Mouse (Mus musculus): ENCODE measurements around the gene Larp6. TPM values are rescaled to one million over a fixed set of nuclear protein-coding genes. Genes with fewer than 3 reads are reported as not detected.
A peak's percentile ranks its signal among the peaks of the same experiment; 100 is the strongest.

The Larp6 gene
- polyA plus RNA-seq, 1 experiment: 14.2 TPM

DNA sequence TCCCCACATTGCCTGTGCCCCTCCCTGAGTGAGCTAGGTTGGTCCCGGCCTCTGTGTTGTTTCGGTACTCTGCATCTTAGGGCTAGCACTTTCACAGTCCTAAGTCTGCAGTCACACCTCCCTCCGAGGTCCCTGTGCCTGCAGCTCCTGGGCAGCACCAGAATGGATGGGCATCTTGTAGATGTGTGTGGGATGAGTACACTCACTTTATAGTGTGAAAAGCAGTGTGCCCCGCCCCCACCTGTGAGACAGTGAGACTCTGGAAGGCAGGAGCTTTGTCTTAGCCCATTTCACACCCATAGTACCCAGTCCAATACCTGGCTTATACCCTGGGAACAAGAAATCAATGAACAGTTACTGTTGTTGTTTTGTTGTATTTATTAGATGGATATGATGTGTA lies 2.5 kb downstream of the Larp6 start:
- DNase-seq (ENCODE audit: low read depth): no peak
- TF ChIP-seq POLR2A (IDR thresholded peaks at IDR 0.05; ENCODE audit: borderline replicate concordance, extremely low read depth, insufficient read depth, insufficient read length, poor library complexity, severe bottlenecking) (no peak), CTCF (IDR thresholded peaks at IDR 0.05; ENCODE audit: borderline replicate concordance, extremely low read depth, insufficient read depth, insufficient read length) (no peak)

DNA sequence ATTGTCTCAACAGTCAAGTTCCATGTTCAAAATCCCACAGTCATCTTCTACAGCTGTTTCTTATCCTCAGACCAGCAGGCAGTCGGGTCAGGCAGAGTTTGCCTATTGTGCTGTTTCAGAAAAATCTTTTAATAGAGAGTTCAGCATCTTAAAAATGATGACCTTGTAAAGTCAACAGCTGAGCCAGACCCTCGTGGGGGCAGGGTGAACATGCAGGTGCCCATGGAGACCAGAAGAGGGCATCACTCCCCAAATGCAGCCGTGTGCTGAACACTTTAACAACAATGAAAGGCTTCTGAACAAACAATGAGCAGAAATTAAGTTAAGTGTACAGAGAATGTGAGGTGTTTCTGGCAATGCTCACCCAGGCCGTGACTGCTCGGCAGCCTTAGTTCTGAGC lies 3.0 kb downstream of the Larp6 start:
- TF ChIP-seq POLR2A (IDR thresholded peaks at IDR 0.05; ENCODE audit: borderline replicate concordance, extremely low read depth, insufficient read depth, insufficient read length, poor library complexity, severe bottlenecking): no peak
- TF ChIP-seq CTCF (IDR thresholded peaks at IDR 0.05; ENCODE audit: borderline replicate concordance, extremely low read depth, insufficient read depth, insufficient read length): peak; percentile 31; the same call in 1 of the 2 replicates

GRCm38 (mm10) chr9:60718284-60718683 lies 5.5 kb downstream of the Larp6 start:
- DNase-seq (ENCODE audit: low read depth): peak; percentile 60
- no peak for TF ChIP-seq POLR2A (IDR thresholded peaks at IDR 0.05; ENCODE audit: borderline replicate concordance, extremely low read depth, insufficient read depth, insufficient read length, poor library complexity, severe bottlenecking)
- peak; percentile 63; the same call in 1 of the 2 replicates for TF ChIP-seq CTCF (IDR thresholded peaks at IDR 0.05; ENCODE audit: borderline replicate concordance, extremely low read depth, insufficient read depth, insufficient read length)

More for the DNA sequence above, 3.0 kb downstream of the Larp6 start:
- DNase-seq (ENCODE audit: low read depth): peak; percentile 32

DNA sequence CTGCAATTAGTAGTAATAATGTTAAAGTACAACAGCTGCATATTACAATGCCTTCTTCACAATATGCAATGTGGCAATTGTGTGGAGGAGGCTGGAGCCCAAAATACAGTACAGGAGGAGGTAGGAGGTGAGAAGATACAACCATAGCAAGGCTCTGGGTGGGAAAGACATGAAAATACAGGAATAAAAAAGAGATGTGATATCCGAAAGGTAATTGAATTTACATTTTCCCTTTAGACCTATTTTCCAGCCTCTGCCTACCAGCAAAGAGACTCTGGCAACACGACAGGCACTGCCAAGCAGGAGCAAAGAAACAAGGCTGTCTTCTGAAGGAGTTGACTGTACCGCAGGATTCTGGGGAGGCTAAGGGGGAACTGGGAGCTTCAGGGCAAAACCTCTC lies 6.9 kb downstream of the Larp6 start:
- no peak for DNase-seq (ENCODE audit: low read depth)
- TF ChIP-seq CTCF (IDR thresholded peaks at IDR 0.05; ENCODE audit: borderline replicate concordance, extremely low read depth, insufficient read depth, insufficient read length) (no peak), POLR2A (IDR thresholded peaks at IDR 0.05; ENCODE audit: borderline replicate concordance, extremely low read depth, insufficient read depth, insufficient read length, poor library complexity, severe bottlenecking) (no peak)

DNA sequence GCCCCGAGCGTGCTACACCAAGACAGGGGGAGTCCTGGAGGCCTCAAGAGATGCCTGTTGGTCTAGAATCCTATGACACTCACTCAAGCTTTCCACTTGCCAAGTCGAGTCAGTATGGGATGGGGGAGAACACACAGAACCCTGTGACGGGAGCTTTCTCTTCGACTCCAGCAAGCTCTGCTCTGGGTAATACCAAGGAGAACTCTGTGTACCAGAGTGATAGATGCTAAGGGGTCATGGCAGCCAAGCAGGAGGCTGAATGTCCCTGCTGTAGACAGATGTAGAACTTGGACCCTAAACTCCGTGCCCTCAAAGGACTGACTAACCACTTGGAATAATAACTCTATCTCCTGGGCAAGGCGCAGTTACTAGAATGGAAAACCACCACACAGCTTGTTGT lies 12.2 kb downstream of the Larp6 start:
- TF ChIP-seq CTCF (IDR thresholded peaks at IDR 0.05; ENCODE audit: borderline replicate concordance, extremely low read depth, insufficient read depth, insufficient read length) (no peak), POLR2A (IDR thresholded peaks at IDR 0.05; ENCODE audit: borderline replicate concordance, extremely low read depth, insufficient read depth, insufficient read length, poor library complexity, severe bottlenecking) (no peak)
- DNase-seq (ENCODE audit: low read depth): no peak

- TF ChIP-seq CTCF (IDR thresholded peaks at IDR 0.05; ENCODE audit: borderline replicate concordance, extremely low read depth, insufficient read depth, insufficient read length) (no peak), POLR2A (IDR thresholded peaks at IDR 0.05; ENCODE audit: borderline replicate concordance, extremely low read depth, insufficient read depth, insufficient read length, poor library complexity, severe bottlenecking) (no peak)
- no peak for DNase-seq (ENCODE audit: low read depth)
Measured at GRCm38 (mm10) chr9:60734321-60734720, 21.5 kb downstream of the Larp6 start.

DNA sequence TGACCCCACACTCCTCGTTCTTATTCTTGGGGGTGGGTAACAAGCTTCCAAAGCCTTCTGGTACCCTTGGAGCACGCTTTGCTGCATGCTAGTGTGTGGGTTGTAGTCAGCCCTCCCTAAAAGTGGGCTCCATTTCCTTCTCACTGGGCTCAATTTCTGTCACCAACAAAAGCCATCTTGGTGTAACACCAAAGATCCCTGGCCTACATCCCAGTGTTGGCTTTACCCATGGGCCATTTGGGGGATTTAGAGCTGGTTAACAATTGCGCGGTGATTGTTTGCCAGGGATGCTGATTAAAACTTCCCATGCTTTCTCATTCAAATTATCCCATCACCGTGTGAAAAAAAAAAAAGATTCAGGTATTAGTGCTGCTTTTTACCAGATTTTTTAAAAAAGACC lies 26.3 kb downstream of the Larp6 start:
- peak; percentile 79 for DNase-seq (ENCODE audit: low read depth)
- TF ChIP-seq POLR2A (IDR thresholded peaks at IDR 0.05; ENCODE audit: borderline replicate concordance, extremely low read depth, insufficient read depth, insufficient read length, poor library complexity, severe bottlenecking): no peak
- TF ChIP-seq CTCF (IDR thresholded peaks at IDR 0.05; ENCODE audit: borderline replicate concordance, extremely low read depth, insufficient read depth, insufficient read length): no peak

DNA sequence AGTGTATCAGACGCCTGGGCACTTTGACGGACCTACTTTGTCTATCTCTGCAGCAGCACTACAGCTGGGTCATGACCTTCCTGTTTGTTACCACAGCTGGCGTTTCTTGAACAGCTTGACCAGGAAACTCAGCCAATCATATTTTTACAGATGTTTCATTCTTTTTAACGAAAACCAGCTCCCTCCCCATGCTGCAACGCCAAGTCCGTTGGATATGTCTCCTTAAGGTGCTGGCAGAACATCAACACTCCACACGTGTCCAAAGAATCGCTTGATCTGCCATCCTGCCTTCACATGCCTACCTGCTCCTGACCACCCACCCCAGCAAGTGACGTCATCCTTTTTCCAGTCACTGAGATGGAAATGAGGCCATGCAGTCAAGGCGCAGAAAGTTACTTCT lies 28.6 kb downstream of the Larp6 start:
- no peak for TF ChIP-seq CTCF (IDR thresholded peaks at IDR 0.05; ENCODE audit: borderline replicate concordance, extremely low read depth, insufficient read depth, insufficient read length)
- TF ChIP-seq POLR2A (IDR thresholded peaks at IDR 0.05; ENCODE audit: borderline replicate concordance, extremely low read depth, insufficient read depth, insufficient read length, poor library complexity, severe bottlenecking): no peak
- no peak for DNase-seq (ENCODE audit: low read depth)

- no peak for TF ChIP-seq CTCF (IDR thresholded peaks at IDR 0.05; ENCODE audit: borderline replicate concordance, extremely low read depth, insufficient read depth, insufficient read length)
- no peak for TF ChIP-seq POLR2A (IDR thresholded peaks at IDR 0.05; ENCODE audit: borderline replicate concordance, extremely low read depth, insufficient read depth, insufficient read length, poor library complexity, severe bottlenecking)
- DNase-seq (ENCODE audit: low read depth): no peak
Measured at GRCm38 (mm10) chr9:60742516-60742915, 29.7 kb downstream of the Larp6 start.

DNA sequence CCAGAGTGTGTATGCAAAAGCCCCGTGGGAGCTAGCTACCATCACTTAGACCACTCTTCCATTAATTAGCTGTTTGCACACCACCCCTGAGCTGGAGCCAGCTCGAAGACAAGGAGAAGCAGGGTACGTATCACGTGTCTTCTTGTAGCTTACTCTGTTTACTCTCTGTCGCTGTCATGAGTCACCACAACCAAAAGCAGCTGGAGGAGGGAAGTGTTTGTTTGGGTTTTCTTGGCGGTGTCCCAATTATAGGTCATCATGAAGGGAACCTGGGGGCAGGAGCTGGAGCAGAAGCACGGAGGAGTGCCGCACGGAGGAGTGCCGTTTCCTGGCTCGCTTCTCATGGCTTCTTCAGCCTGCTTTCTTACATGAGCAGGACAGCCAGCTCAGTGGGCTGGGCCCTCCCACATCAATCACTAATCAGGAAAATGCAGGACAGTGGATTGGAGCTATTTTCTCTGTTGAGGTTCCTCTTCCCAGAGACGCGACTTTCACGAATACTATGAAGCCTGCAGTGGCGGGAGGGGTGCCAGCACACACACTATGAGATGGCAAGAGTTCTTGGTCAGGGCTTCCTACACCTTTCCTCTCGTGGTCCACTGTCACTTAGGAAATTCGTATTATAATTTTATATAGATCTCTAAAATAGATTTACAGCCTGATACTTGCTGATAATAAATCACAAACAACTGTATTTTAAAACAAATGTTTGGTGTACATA lies 30.6 kb downstream of the Larp6 start:
- peak; percentile 44 for DNase-seq (ENCODE audit: low read depth)
- TF ChIP-seq CTCF (IDR thresholded peaks at IDR 0.05; ENCODE audit: borderline replicate concordance, extremely low read depth, insufficient read depth, insufficient read length) (no peak), POLR2A (IDR thresholded peaks at IDR 0.05; ENCODE audit: borderline replicate concordance, extremely low read depth, insufficient read depth, insufficient read length, poor library complexity, severe bottlenecking) (no peak)

DNA sequence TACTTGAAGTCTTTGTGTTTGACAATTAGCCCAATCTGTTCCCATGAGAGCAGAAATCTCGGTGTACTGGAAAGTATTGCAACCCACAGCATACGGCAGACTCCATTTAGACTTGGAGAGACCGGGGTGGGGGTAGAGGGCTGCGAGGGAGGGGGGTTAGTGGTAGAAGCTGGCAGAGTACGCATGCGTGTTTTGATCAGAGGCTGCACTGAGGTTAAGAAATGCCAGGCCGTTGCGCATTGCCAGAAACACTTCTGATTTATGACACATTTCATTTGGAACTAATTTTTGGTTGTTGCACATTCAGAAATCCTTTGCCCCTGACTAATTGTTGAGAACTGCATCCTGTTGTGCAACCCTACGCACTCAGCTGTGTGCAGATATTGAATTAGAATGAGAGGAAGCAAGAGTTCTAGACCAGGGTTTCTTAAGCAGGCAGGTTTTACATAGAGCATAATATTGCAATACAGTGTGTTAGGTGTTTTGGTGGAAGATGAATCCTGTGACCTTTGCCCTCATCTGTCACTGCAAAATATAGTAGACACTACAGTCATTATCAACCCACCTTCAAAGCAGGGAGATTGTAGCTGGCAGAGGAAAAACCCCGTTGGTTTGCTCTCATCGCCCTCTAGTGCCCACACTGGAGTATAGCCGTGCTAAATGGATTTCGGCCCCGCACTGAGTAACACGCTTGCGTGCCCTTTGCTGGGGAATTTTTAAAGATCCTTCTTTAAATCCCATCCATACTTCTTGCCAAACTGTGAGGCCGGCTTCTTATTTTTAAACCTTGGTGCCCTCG lies 31.6 kb downstream of the Larp6 start:
- peak; percentile 75 for DNase-seq (ENCODE audit: low read depth)
- no peak for TF ChIP-seq POLR2A (IDR thresholded peaks at IDR 0.05; ENCODE audit: borderline replicate concordance, extremely low read depth, insufficient read depth, insufficient read length, poor library complexity, severe bottlenecking)
- peak; percentile 92 for TF ChIP-seq CTCF (IDR thresholded peaks at IDR 0.05; ENCODE audit: borderline replicate concordance, extremely low read depth, insufficient read depth, insufficient read length)

Measured in brain, embryonic 14.5 days (tissue).